Mouse (Mus musculus) induced T-regulatory cell, adult 2 months (primary cell): ENCODE data around the gene Igsf1.

ENCODE experiments used
- DNase-seq: peaks from one replicate; pipeline ENCODE4 v3.0.0-alpha.2; 2012; ENCODE audit warnings: low read depth

Gene Igsf1

DNA sequence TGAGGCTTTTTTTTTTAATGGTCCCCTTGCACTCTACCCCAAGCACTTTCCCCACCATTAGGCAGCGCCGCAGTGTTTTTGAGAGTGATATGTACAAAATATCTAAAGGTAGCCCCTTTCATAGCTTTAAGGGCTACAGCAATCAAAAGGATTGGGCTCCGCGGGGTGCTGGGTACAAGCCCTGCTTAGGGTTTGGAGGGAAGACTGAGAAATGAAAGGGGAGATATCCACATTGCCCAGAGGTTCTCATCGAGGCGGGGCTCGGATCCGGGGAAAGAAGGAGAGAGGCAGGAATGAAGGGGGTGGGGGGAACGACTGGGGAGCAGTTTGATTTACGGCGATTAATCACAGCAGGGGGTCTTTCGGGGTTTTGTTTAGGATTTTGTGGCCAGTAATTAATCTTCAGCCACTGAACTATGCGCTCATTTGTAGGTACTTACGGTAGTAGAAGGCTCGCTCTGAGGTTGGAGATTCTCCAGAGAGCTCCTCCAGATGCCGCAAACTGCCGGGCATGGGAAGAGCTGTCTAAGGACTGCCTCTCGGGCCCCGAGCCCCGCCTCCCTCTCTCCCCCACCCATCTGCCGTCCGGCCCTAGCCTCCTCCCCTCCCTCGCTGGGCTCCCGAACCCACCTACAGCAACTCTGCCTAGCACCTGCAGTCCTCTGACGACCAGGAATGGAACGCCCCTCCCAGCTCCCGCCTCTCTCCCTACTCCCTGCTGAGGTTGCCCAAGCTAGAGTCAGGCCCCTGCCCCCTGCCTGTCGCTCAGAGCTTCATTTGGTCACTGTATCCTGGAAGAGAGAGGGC, at the start of gene Igsf1:
TSS of gene Igsf1 (minus strand) at position 537 of the 807 bp plus-strand sequence.
- DNase-seq = no peak

DNA sequence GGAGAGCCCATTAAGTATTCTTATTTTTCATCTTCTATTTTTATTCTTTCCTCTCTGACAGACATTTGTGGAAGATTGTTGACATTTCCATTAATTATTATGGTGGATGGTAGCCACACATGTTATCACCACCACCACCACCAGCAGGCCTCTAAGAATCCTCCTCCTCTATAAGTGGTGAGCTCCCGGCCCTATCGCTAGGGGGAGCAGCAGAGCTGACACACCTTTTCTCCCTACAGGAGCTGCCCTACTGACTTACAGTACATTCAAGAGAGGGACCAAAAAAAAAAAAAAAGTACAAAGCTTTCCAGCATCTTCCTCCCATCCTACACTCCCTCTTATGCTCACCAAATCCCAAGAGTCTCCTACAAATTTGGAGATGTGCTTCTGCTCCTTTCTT, 26.7 kb downstream of the Igsf1 start:
- no peak for DNase-seq

DNA sequence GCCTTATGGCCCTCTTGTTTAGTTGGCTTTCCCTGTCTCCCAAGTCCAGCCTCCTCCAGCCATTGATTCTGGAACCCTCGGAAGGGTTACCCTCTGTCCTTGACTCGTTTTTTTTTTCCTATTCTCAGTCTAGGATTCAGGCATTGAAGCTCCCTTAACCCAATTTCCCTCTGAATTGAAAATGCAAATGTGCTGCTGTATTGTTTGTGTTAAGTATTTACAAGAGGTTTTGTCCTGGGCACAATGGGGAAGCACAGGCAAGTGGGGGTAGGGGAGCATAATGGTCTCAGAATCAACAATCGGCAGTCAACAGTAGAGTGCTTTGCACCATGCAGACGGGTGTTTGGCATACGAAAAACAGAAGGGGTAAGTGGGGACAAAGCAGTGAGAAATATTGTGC, 52.4 kb downstream of the Igsf1 start:
- DNase-seq = no peak

DNA sequence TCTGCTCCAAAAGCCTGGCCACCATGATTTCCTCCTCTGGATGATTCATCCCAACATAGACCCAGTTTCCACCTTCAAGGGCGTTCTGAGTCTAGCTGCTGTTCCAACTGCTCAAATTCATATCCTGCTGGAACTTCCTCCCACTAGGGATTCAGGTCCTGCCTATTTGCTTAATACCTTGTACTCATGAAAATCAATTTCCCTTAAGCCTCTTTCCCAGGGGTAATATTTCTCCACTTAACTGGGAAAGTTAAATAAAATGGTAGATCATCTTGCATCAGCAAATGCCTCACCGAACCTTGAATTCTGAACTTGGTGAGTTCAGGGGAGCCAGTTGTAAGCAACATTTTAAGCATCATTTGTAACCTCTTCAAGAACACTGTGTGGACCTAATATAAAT, 62.6 kb downstream of the Igsf1 start, which contains the start of gene Olfr1321:
TSS of gene Olfr1321 (minus strand) at position 101 of the 400 bp plus-strand sequence.
- DNase-seq = no peak
